Mouse (Mus musculus): ENCODE measurements around the gene Rab29.

DNA sequence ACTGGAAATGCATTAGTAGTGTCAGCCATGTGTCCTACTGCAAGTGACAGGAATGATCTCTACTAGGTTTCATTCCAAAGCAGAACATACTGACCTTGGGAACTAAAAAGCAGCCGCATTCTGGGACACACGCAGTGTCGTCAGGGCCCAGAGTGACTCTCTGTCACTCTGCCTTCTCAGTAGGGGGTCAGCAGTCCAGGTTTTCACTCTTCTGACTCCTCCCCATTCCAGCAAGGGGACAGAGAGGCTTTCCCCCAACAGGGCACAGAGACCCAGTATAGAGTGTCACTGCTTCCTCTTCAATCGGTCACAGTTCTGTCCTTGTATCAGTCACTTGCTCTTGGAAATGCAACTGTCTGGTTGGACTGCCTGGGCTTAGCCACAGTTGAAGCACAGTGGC, 24.8 kb upstream of the Rab29 start:
- TF ChIP-seq CTCF (IDR thresholded peaks at IDR 0.05; ENCODE audit: low read depth): no peak
- TF ChIP-seq EP300 (IDR thresholded peaks at IDR 0.05; ENCODE audit: low read depth): no peak
